Mouse (Mus musculus) adrenal gland (tissue): ENCODE data around the gene Ly6g6f.

Source experiments
- intact Hi-C: fragments of 180-260 bp; cut with DNase I; formaldehyde crosslinking; loops from one replicate; pipeline ENCODE4 v1.15.1; 2025

The Ly6g6f gene

GRCm38 (mm10) chr17:35032323-35032870 is 53.0 kb downstream of the Ly6g6f start:
- intact Hi-C loops, result no loop called here

- intact Hi-C loops, result no loop called here
These were observed 53.5 kb downstream of the Ly6g6f start for GRCm38 (mm10) chr17:35031880-35032279.

DNA sequence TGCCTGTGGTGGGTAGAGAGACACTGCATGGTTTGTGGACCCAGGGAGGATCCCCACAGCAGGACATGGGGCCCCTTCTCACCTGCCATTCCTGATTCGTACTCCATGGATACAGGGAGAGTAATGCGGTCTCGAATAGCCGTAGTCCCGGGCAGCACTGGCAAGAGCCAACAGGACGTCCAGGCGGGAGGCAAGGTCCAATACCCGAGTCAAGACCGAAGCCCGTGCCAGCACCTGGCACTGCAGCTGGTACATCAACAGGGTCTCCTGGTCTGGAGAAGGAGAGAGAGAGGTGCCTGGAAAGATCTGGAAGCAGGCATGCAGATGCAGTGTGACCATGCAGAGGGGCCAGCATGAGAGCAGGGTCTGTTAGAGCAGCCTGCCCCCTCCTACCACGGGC is 54.1 kb downstream of the Ly6g6f start:
- intact Hi-C loops, result no loop called here
